9 mouse cellular contexts compared by ENCODE assay signal in the genomic region with DNA sequence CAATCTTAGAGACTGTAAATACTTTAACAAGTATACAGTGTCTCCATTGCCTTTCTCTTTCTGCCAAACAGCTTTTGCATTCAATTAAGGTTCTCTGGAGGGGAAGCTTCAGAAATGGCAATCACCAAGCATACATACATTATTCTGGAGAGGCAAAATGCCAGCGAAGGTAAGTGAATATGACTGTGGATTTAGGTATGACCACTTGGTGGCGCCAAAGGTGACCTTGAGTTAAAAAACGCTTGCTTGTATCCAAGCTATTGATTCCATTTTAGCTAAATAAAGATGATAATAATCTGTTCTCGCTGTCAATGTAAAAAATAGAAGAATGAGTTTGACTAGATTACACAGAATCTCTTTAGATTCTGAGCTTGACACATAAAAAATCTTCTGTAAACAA.
DNase-seq lines count a peak whose midpoint lies in the region; ATAC-seq lines count a peak whose summit lies in the region.
"Had no signal": no experiment of that assay in that cellular context is flagged by ENCODE, and none has a peak within 500 bp of the region (broad histone marks: within the 10 kb centered on the region; RNA-seq: fewer than 3 reads in every experiment).

No protein-coding gene starts in this region.

- H3K36me3 ChIP-seq in midbrain, embryonic 11.5 days (ENCODE audit: control insufficient read depth, insufficient read depth, low read length), result no peaks in the 10 kb centered on the region
- H3K36me3 ChIP-seq in midbrain, embryonic 13.5 days, result no peaks in the 10 kb centered on the region
- H3K36me3 ChIP-seq in embryonic facial prominence, embryonic 10.5 days (replicated peaks), result no peaks in the 10 kb centered on the region
- H3K36me3 ChIP-seq: midbrain, embryonic 12.5 days had no signal

- no peak overlapping the region for H3K4me3 ChIP-seq in midbrain, embryonic 11.5 days (ENCODE audit: low read depth, low read length)
- H3K4me3 ChIP-seq in midbrain, embryonic 13.5 days (replicated peaks), result no peak overlapping the region
- H3K4me3 ChIP-seq in embryonic facial prominence, embryonic 10.5 days, result no peak overlapping the region
- H3K4me3 ChIP-seq: midbrain, embryonic 12.5 days had no signal

- no peaks in the 10 kb centered on the region for H3K4me1 ChIP-seq in midbrain, embryonic 11.5 days (ENCODE audit: control insufficient read depth, insufficient read depth, low read length)
- H3K4me1 ChIP-seq in midbrain, embryonic 13.5 days (replicated peaks), result peaks cover 3% of the 10 kb centered on the region; the same call in 1 of the 2 replicates
- no peaks in the 10 kb centered on the region for H3K4me1 ChIP-seq in embryonic facial prominence, embryonic 10.5 days
- H3K4me1 ChIP-seq: midbrain, embryonic 12.5 days had no signal

- H3K27ac ChIP-seq in midbrain, embryonic 11.5 days (ENCODE audit: low read depth, low read length), result no peak overlapping the region
- no peak overlapping the region for H3K27ac ChIP-seq in midbrain, embryonic 13.5 days
- no peak overlapping the region for H3K27ac ChIP-seq in embryonic facial prominence, embryonic 10.5 days (replicated peaks)
- H3K27ac ChIP-seq: midbrain, embryonic 12.5 days had no signal

- peak; percentile 4 for DNase-seq in CD4-positive, CD25-positive, alpha-beta regulatory T cell, adult 2 months (ENCODE audit: low read depth, low spot score)
- DNase-seq in midbrain, embryonic 11.5 days (ENCODE audit: low spot score, missing footprints), result peak; percentile 96
- peak; percentile 49 for DNase-seq in embryonic facial prominence, embryonic 10.5 days (ENCODE audit: low spot score)
- peak; percentile 59 to 62 for DNase-seq in kidney, postnatal 4 days
- peak; percentile 40 for DNase-seq in lung, postnatal 36 days
- DNase-seq in thymus, postnatal 14 days, result no peak

- H3K4me2 ChIP-seq in midbrain, embryonic 11.5 days, result no peak overlapping the region
- no peak overlapping the region for H3K4me2 ChIP-seq in midbrain, embryonic 13.5 days (replicated peaks)
- H3K4me2 ChIP-seq: midbrain, embryonic 12.5 days had no signal

- H3K27me3 ChIP-seq in midbrain, embryonic 11.5 days (ENCODE audit: control insufficient read depth, insufficient read depth, low read length), result no peaks in the 10 kb centered on the region
- no peaks in the 10 kb centered on the region for H3K27me3 ChIP-seq in midbrain, embryonic 13.5 days
- H3K27me3 ChIP-seq in embryonic facial prominence, embryonic 10.5 days (replicated peaks; ENCODE audit: low read depth, poor library complexity, severe bottlenecking), result no peaks in the 10 kb centered on the region
- H3K27me3 ChIP-seq: midbrain, embryonic 12.5 days had no signal

- no peak overlapping the region for H3K9ac ChIP-seq in midbrain, embryonic 11.5 days (ENCODE audit: low read length)
- no peak overlapping the region for H3K9ac ChIP-seq in midbrain, embryonic 13.5 days (replicated peaks)
- H3K9ac ChIP-seq: midbrain, embryonic 12.5 days had no signal

- 10% methylated on average over 4 of the region's 4 CpGs for WGBS in midbrain, embryonic 11.5 days
- 6% methylated on average over 4 of the region's 4 CpGs for WGBS in midbrain, embryonic 13.5 days
- WGBS in embryonic facial prominence, embryonic 10.5 days, result 10% methylated on average over 4 of the region's 4 CpGs

- H3K9me3 ChIP-seq in midbrain, embryonic 11.5 days (ENCODE audit: control insufficient read depth, low read length), result no peaks in the 10 kb centered on the region
- no peaks in the 10 kb centered on the region for H3K9me3 ChIP-seq in midbrain, embryonic 13.5 days
- H3K9me3 ChIP-seq in embryonic facial prominence, embryonic 10.5 days, result no peaks in the 10 kb centered on the region
- H3K9me3 ChIP-seq: midbrain, embryonic 12.5 days had no signal

- no peak for ATAC-seq in CD4-positive, CD25-positive, alpha-beta regulatory T cell, adult 4 months
- no peak for ATAC-seq in midbrain, embryonic 11.5 days (ENCODE audit: low FRiP score)
- ATAC-seq in midbrain, embryonic 13.5 days, result no peak
